Mouse (Mus musculus): ENCODE data around the gene 1700018G05Rik.
"Not testable (repeated sequence)": the region's sequence is repeated elsewhere in the genome, so short reads cannot be mapped to it uniquely, and the experiment has no call there.

Gene 1700018G05Rik

DNA sequence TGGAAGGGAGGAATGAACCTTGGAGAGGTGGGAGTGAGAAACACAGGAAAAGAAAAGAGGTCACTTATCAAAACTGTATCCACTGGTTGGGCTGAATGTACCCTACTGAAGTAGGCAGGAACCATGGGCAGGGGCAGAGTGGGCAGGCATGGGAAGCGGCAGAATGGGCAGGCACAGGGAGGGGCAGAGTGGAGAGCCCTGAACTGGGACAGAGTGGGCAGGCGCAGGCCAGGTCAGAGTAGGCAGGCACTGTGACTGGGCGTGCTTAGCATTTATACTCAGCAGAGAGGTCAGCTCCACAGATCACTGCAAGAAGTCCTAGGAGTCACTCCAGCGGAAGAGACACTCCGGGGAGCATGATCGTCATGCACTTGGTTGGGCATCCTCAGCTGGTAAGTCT lies at the start of gene 1700018G05Rik:
Gene 1700018G05Rik, plus strand, starts transcription at position 301 of the 400 bp plus-strand sequence.
- not testable (repeated sequence) for DNase-seq (ENCODE audit: low read depth)

DNA sequence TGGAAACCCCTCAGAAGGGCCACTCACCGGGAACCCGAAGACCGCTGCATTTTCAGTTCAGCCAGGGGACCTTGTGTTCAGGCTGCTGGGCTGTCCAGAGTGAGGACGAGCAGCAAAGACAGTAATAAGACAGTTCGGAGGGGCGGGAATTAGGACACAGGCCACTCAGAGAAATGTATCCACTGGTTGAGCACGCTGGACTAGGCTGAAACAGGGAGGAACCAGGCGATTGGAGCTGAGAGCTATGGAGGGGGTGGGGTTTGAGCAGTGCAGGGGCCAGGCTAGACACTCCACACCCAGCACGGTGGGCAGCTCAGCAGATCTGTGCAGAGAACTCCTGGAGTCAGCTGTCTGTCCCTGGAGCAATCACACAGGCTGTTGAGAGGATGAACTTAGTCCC lies 19.6 kb upstream of the 1700018G05Rik start, which contains the start of the genes Dmrtc1a and 1700011M02Rik:
Gene Dmrtc1a, minus strand, starts transcription at position 101 of the 400 bp plus-strand sequence.
Gene 1700011M02Rik, plus strand, starts transcription at position 319 of the 400 bp plus-strand sequence.
- not testable (repeated sequence) for DNase-seq (ENCODE audit: low read depth)

DNA sequence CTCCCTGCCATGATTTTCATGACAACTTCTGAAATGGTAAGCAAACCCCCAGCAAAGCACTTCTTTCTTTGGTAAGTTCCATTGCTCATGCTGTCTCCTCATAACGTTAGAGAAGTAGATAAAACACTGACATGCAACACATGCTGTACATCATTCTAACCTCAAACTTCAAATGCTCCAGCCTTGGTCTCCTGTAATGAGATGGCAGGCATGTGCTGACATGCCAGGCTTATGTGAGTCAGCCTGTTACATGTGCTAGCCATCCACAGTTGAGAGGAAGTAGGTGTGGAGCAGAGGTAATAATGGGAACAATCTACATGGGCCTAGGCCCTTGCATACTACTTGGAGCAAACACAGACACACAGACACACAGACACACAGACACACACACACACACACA lies 13.3 kb upstream of the 1700018G05Rik start:
- not testable (repeated sequence) for DNase-seq (ENCODE audit: low read depth)

DNA sequence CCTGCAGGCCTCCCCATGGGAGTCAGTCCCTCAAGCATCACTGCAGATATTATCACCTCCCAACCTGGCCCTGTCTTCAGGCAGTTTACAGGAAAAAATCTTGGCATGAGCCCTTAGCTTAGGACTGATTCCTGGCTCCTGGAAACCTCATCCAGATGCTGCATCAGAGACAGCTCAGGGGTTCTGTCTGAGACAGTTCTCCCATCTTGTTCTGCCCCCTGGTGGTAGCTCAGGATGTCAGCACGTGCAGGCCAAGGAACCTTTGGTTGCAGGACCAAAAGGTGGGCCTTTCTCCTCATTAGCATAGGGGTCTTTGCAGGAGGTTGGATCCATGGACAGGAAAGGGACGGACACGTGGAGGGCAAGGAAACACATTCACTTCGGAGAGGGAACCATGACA lies 1.5 kb upstream of the 1700018G05Rik start:
- not testable (repeated sequence) for DNase-seq (ENCODE audit: low read depth)

DNA sequence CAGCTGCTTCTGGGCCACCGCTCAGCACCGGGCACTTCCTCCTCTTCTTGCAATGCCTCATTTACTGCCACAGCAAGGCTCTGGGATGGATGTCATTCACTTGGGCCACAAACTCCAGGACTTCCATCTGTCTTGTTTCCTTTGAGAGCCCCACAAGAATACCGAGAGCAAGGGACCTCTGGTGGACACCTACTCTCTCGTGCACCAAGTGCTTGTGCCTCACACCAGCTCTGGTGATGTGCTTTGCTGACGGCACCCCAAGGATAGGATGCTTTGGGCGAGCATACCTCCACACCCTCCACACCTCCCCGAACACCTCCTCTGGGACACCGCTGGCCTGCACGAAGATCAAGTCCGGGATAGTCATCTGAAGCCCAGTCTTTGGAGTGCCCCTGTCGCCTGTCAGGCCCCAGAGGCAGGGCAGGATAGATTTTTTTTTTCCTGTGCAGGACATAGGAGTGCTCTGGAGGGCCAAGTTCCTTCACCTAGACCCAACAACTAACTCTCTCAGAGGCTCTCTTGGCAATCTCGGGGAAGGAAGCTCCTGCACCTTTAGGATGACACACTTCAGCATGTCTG lies 4.9 kb downstream of the 1700018G05Rik start:
- no peak for DNase-seq (ENCODE audit: low read depth)

DNA sequence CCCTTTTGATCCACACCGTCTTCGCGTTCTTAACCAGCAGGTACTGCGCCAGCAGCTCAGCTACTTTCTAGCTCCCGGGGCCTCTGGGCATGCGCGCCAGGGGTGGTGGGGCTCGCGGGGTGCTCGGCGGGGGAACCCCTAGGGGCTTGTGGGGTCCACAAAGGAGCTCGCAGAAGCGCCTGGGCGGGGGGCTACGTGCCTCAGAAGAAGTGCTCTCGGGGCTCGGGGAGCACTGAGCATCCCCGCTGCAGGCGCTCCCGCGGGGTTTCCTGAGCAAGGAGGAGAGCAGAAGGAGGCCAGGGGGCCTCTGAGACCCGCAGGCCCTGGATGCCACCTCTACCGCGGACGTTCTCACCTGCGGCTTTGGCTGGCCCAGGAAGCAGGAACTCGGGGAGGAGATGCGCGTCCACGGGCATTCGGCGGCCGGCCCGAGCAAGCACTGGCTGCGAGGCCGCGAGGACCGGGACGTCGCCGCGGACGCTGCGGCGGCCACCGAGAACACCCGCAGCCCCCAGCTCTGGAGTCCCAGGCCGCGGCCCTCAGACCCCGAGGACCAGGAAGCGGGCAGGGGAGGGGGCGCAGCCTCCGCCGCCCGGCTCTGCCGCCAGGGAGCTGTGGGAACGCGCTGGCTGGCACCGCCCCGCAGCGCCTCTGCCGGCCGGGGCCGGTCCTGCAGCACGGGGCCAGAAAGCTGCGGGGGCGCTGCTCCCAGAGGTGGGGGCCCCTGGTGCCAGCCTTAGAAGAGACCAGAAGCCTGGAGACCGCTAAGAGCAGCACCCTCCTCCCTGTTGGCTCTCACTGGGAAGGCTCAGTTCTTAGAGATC lies 5.6 kb downstream of the 1700018G05Rik start:
- DNase-seq (ENCODE audit: low read depth), result no peak

DNA sequence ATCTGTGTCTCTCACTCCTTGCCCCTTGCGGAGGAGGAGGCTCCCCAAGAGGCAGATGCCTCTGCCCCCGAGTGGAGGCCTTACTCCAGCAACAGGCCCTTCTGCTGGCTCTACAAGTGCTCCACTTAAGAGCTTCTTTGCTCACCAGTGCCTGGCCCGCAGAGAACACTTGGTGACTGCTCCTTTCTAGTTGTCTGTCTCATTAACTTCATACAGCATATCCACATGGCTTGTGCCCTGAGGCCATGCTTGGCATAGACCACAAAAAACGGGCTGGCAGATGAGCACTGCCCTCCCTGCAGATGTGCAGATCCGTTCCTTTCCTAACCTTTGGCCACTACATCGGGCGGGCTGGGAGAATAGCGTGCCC lies 6.2 kb downstream of the 1700018G05Rik start:
- no peak for DNase-seq (ENCODE audit: low read depth)

DNA sequence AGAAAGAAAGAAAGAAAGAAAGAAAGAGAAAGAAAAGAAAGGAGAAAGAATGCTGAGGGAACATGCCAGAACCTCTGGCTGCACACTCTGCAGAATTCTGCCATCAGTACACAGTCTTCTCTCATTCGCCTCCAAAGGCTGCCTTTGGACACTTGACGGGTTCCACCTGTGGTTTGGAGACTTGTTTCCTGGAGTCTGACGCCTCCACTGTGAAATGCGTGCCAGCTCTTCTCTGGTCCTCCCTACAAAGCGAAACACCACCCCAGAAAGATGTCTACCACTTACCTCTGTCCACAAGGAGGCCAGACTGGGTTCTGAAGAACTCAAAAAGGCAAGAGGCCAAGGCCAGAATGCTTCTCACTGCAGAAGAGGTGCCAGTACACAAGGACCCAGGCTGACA lies 8.6 kb downstream of the 1700018G05Rik start:
- no peak for DNase-seq (ENCODE audit: low read depth)

DNA sequence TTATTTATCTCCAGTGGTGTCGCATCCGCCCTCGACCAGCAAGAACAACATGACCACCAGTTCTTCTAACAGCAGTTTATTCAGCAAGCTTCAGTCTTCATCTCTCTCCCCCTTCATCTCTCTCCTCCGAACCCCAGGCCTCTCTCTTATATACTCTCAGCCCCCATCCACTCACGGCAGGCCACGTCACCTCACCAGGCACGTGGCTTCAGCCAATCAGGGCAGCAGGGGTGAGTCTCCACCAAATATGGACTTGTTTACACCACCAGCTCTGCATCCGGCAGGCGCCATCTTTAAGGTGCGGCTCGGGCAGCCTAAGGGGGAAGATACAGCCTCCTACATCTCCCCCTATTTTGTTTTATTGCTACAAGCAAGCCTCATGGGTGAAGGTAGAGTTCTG lies 22.0 kb downstream of the 1700018G05Rik start:
- DNase-seq (ENCODE audit: low read depth), result not testable (repeated sequence)

DNA sequence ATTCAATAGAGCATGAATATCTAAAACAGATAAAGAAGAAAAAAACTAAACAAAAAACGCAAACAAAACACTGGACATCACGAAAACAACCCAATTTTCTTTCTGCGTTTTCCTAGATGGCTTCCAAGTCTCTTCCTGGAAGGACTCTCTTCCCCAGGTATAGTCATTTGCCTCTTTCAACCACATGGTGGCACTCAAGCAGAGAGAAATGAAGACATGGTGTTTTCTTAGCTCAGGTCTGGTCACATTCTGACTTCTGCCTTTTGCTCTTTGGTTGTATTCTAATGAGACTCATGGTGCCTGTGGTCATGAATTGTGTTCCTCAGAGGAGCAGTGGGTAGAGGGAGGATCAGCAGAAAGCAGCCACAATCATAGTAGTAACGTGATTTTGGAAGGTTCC lies 30.7 kb downstream of the 1700018G05Rik start:
- no peak for DNase-seq (ENCODE audit: low read depth)

DNA sequence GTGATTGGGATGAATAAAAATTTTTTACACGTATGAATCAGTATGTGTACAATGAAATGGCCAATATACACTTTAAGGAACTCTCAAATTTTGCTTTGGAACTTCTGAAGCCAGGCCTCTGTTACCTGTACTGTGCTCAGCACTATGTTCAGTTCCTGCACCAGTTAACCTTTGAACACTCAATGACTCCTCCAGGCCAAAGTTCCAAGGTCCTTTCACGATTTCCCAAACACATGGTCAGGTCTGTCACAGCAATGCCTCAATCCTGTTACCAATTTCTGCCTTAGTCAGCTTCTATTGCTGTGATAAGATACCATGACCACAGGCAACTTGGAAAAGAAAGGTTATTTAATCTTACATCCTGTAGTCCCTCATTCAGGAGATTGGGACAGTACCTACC lies 32.4 kb downstream of the 1700018G05Rik start:
- DNase-seq (ENCODE audit: low read depth), result no peak
